Mouse (Mus musculus): ENCODE measurements around the gene Lrrfip1.

DNA sequence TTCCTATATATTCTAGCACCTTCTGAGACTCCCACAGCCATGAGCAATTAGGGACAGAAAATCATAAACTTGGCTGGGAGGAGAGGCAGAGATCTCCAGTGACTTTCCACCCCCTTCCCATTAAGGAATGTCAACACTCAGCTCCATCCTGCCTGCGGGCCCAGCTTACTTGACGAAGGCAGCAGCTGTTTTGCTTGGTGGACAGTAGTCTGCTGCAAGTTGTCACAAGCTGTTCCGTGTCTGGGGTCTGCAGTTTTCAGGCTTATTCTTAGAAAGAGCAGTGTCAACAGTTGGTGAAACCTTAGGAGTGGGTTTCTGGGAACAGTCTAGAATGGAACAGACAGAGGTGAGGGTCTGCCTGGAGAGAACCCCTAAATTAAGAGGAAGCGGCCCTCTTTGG lies 62.6 kb downstream of the Lrrfip1 start:
- TF ChIP-seq CHD2 (IDR thresholded peaks at IDR 0.05; ENCODE audit: low read depth, low read length) (no peak), ZNF384 (IDR thresholded peaks at IDR 0.05; ENCODE audit: low read depth, low read length) (no peak), MAFK (IDR thresholded peaks at IDR 0.05; ENCODE audit: insufficient read depth, low read depth, low read length) (no peak), ZC3H11A (IDR thresholded peaks at IDR 0.05; ENCODE audit: borderline replicate concordance, low read depth, low read length) (no peak)

All from ES-E14 (cell line).